Mouse (Mus musculus) testis, adult 2 months (tissue): ENCODE results near the gene Ttc28.

Experiments used
- CTCF ChIP-seq: fragments of 200-500 bp; IDR thresholded peaks from 2 replicates; pipeline ENCODE4 v1.5.1; 2012; ENCODE audit warnings: low read depth, mild to moderate bottlenecking, inconsistent platforms, low read length, moderate library complexity; ENCODE audit not compliant: control insufficient read depth, insufficient read depth, insufficient replicate concordance
- POLR2A ChIP-seq: fragments of 200-500 bp; IDR thresholded peaks from 2 replicates; pipeline ENCODE4 v1.6.1; 2012; ENCODE audit warnings: low read depth, mild to moderate bottlenecking, inconsistent platforms, low read length, moderate library complexity; ENCODE audit not compliant: control insufficient read depth

DNA sequence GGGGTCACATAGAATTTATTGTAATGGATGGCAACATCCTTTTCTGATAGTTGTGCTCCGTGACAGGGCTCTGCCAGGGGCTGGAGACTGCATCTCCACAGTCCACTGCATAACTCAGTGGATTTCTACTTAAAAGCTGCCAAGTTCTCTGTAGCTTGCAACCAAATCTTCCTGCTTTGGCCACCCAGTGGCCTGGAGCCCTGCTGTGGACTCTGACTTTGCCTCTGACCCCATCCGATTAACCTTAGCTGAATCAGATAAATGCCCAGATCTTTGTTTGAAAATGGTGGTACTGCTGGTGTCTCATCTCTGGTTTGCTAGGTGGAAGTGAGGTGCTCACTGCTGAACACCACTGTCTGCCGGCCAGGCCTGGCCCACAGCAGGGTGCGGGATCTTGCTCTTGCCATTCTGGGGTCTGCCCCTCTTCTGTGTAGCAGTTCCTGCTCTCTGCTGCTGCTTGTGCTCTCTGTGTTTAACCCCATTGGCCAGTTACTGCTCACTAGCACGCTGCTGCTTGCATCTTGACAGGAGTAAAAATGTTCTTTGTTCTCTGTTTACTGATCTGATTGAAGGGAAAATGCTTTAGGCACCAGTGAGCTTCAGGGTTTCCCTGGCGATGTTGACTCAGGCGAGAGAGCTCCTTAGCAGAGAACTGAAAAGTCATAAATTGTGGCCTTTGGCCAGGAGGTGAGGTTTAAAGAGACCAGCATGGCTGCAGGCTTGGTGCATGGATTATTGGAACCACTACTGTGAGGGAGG, 219.1 kb downstream of the Ttc28 start:
- TF ChIP-seq CTCF: no peak
- TF ChIP-seq POLR2A: no peak
